Mouse (Mus musculus) lung, postnatal 0 days (tissue): ENCODE measurements around the gene Fank1. TPM values are rescaled to one million over a fixed set of nuclear protein-coding genes. Genes with fewer than 3 reads are reported as not detected.

Experiments
- ATAC-seq: fragments of 200-750 bp; cut with Nextera tagmentation; 2 replicates; pipeline ENCODE4 v1.8.0; 2017; ENCODE audit warnings: moderate library complexity
- DNase-seq: peaks from one replicate; pipeline ENCODE4 v3.0.0-alpha.2; 2016; ENCODE audit warnings: low spot score
- H3K27ac ChIP-seq: fragments of 300-500 bp; sonication (generic); 2 replicates; pipeline ENCODE4 v1.5.1; 2014; ENCODE audit warnings: antibody characterized with exemption, mild to moderate bottlenecking, low read length, mixed read lengths
- H3K27me3 ChIP-seq: fragments of 300-500 bp; sonication (generic); replicated peaks from 2 replicates; pipeline ENCODE4 v1.6.1; 2014; ENCODE audit warnings: low read length, mixed read lengths; ENCODE audit not compliant: insufficient read depth
- H3K36me3 ChIP-seq: fragments of 300-500 bp; sonication (generic); 2 replicates; pipeline ENCODE4 v1.6.1; 2014; ENCODE audit warnings: low read length, mixed read lengths; ENCODE audit not compliant: insufficient read depth
- H3K4me1 ChIP-seq: fragments of 300-500 bp; sonication (generic); 2 replicates; pipeline ENCODE4 v1.6.1; 2014; ENCODE audit warnings: antibody characterized with exemption, low read depth, low read length, mixed read lengths; ENCODE audit not compliant: insufficient read depth
- H3K4me2 ChIP-seq: fragments of 300-500 bp; sonication (generic); replicated peaks from 2 replicates; pipeline ENCODE4 v1.6.1; 2014; ENCODE audit warnings: low read depth, mild to moderate bottlenecking, low read length, moderate library complexity, mixed read lengths
- H3K4me3 ChIP-seq: fragments of 300-500 bp; sonication (generic); 2 replicates; pipeline ENCODE4 v1.5.1; 2014; ENCODE audit warnings: low read depth, low read length
- H3K9ac ChIP-seq: fragments of 300-500 bp; sonication (generic); replicated peaks from 2 replicates; pipeline ENCODE4 v1.6.1; 2014; ENCODE audit warnings: low read depth, mild to moderate bottlenecking
- H3K9me3 ChIP-seq: fragments of 300-500 bp; sonication (generic); 2 replicates; pipeline ENCODE4 v1.6.1; 2016; ENCODE audit warnings: low read length, mixed read lengths
- CTCF ChIP-seq: IDR thresholded peaks from 2 replicates; pipeline ENCODE4 v1.5.1; 2016; ENCODE audit warnings: antibody characterized with exemption, mild to moderate bottlenecking
- EP300 ChIP-seq: IDR thresholded peaks from 2 replicates; pipeline ENCODE4 v1.6.1; 2016; ENCODE audit warnings: antibody characterized with exemption, mild to moderate bottlenecking, control low read depth
- WGBS: fragments of 180-500 bp; shearing (Covaris S2); extraction: QIAGEN DNeasy Blood & Tissue Kit; methylation state at CpG from one replicate; pipeline ENCODE4 v1.1.7; 2014; 5-methylcytosine and 5-hydroxymethylcytosine counted together
- polyA plus RNA-seq: library from polyadenylated mRNA; unstranded; fragments of >200 nt; fragmentation: Nextera tagmentation; extraction: Ambion mirVana; gene quantifications from 2 replicates; pipeline ENCODE4 v1.2.1, GENCODE M21; 2015

Fank1 gene
- polyA plus RNA-seq, 1 experiment from 2014 or later = 6.8 TPM

DNA sequence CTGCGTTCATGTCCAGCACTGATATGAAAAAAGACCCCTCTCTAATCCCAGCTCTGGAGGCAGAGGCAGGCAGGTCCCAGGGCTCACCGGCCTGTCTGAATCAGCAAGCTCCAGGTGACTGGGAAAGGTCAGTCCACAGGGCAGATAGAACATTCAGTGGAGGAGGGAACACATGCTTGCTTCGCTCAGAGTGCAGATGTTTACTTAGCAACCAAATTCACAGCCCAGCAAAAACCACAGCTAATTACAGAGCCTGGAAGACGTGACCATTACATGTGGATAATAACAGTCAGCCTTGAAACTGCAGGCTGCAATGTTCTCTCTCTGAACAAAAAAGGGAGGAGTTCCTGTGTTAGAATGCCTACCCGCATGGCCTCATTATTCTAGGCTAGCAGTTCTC is 26.0 kb upstream of the Fank1 start:
- ATAC-seq (peak; percentile 48; the same call in 1 of the 2 replicates), DNase-seq (peak; percentile 11)
- H3K9me3 ChIP-seq = no peaks in the 10 kb centered on the region
- WGBS = 45% methylated on average over 5 of the region's 5 CpGs
- H3K27me3 ChIP-seq = no peaks in the 10 kb centered on the region
- no peak overlapping the region for H3K4me2 ChIP-seq
- no peak overlapping the region for H3K4me3 ChIP-seq
- no peaks in the 10 kb centered on the region for H3K36me3 ChIP-seq
- peak overlapping the region; percentile 27; the same call in 1 of the 2 replicates for H3K27ac ChIP-seq
- no peak overlapping the region for H3K9ac ChIP-seq
- no peak for TF ChIP-seq EP300
- TF ChIP-seq CTCF = no peak
- 0 out of 2 replicates have a peak, but pooled peaks cover 3% of the 10 kb centered on the region for H3K4me1 ChIP-seq

- Histone ChIP-seq H3K4me1 (0 out of 2 replicates have a peak, but pooled peaks cover 3% of the 10 kb centered on the region), H3K27ac (no peak overlapping the region), H3K27me3 (no peaks in the 10 kb centered on the region), H3K36me3 (no peaks in the 10 kb centered on the region), H3K4me3 (no peak overlapping the region), H3K9me3 (no peaks in the 10 kb centered on the region), H3K4me2 (no peak overlapping the region), H3K9ac (no peak overlapping the region)
- 55% methylated on average over 5 of the region's 5 CpGs for WGBS
- TF ChIP-seq EP300 (no peak), CTCF (no peak)
- ATAC-seq (peak; percentile 84), DNase-seq (peak; percentile 72)
These were observed 25.5 kb upstream of the Fank1 start for GRCm38 (mm10) chr7:133751163-133751562.

GRCm38 (mm10) chr7:133757961-133758455 is 18.7 kb upstream of the Fank1 start:
- ATAC-seq = no peak
- 60% methylated on average over 5 of the region's 5 CpGs for WGBS
- TF ChIP-seq CTCF = no peak
- TF ChIP-seq EP300 = no peak

DNA sequence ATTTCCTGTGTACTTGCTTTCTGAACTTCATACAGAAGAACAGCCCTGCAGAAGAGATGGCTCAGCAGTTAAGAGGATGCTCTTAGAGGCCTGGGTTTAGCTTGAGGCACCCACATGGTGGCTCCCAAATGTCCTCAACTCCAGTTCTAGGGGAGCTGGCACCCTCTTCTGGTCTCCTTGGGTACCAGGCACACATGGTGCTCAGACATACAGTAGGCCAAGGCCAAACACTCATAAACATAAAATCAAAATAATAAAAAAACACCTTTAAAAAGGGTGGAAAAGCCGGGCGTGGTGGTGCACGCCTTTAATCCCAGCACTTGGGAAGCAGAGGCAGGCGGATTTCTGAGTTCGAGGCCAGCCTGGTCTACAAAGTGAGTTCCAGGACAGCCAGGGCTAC is 17.9 kb upstream of the Fank1 start:
- no peak for TF ChIP-seq EP300
- TF ChIP-seq CTCF = peak; percentile 18; the same call in 1 of the 2 replicates
- 94% methylated on average over 3 of the region's 5 CpGs for WGBS
- Histone ChIP-seq H3K36me3 (no peaks in the 10 kb centered on the region), H3K4me2 (no peak overlapping the region), H3K4me1 (no peaks in the 10 kb centered on the region), H3K4me3 (no peak overlapping the region), H3K9ac (no peak overlapping the region), H3K27ac (no peak overlapping the region), H3K27me3 (no peaks in the 10 kb centered on the region), H3K9me3 (no peaks in the 10 kb centered on the region)
- ATAC-seq (no peak), DNase-seq (no peak)

More at GRCm38 (mm10) chr7:133757961-133758455, 18.7 kb upstream of the Fank1 start:
- H3K9ac ChIP-seq = no peak overlapping the region
- no peak overlapping the region for H3K27ac ChIP-seq
- H3K9me3 ChIP-seq = no peaks in the 10 kb centered on the region
- no peaks in the 10 kb centered on the region for H3K27me3 ChIP-seq
- H3K4me3 ChIP-seq = no peak overlapping the region
- H3K4me2 ChIP-seq = no peak overlapping the region
- H3K36me3 ChIP-seq = no peaks in the 10 kb centered on the region
- H3K4me1 ChIP-seq = no peaks in the 10 kb centered on the region
- no peak for DNase-seq

DNA sequence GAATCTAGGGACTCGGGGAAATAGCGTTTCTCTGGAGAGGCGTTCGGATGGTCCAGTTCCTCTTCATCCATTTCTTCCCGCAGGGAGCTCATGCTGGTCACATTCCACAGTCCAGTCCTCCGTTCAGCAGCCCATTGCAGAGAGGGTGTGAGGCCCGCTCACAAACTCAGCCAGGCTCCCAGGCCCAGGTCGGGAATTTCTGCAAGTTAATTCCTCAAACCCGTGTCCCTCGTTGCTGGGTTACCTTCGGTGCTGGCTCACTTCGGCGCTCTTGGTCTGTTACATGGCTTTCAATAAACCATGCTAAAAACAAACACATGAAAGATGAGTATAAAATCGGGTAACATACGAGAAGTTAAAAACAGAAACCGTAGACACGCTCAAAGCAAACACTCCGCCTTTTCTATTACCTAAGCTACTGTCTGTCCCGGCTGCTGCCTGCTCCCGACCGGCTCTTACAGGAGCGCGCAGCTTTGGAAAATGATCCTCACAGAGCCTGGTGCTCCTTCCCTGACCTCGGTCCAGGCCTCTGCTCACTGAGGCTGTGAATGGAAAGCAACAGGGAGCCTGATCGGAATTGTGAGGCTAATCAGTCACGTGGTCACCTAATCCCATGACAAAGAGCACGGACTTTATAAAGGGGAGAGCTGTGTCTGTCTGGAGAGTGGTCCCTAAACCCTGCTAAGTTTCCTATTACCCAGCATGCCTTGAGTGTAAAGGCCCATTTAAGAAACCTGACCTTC is 16.9 kb upstream of the Fank1 start:
- no peak overlapping the region for H3K9ac ChIP-seq
- H3K4me3 ChIP-seq = no peak overlapping the region
- H3K36me3 ChIP-seq = no peaks in the 10 kb centered on the region
- H3K27ac ChIP-seq = no peak overlapping the region
- 37% methylated on average over 27 of the region's 27 CpGs for WGBS
- H3K27me3 ChIP-seq = no peaks in the 10 kb centered on the region
- no peak for TF ChIP-seq CTCF
- no peak for TF ChIP-seq EP300
- H3K4me2 ChIP-seq = 0 out of 2 replicates have a peak overlapping the region, but pooled peaks have one; percentile 6
- no peak for ATAC-seq
- H3K4me1 ChIP-seq = no peaks in the 10 kb centered on the region
- no peaks in the 10 kb centered on the region for H3K9me3 ChIP-seq
- no peak for DNase-seq

DNA sequence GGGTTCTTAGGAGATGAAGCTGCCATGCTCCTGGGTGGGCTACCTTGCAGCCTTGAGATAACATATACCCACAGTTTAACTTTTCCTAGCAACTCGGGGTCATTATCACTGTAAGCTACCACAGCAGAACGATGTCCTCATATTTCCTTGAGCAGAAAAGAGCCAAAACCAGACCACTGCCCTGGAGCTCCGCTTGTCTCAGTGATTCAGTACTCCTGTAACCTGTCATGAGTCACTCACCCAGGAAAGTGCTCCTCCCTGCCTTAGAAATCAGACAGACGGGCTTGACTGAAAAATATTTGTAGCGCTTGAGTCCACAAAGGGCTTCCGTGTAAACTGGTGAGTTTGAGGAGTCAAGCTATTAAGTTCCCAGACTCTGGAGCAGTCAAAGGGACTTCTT is 14.0 kb upstream of the Fank1 start:
- 71% methylated on average over 6 of the region's 6 CpGs for WGBS
- Histone ChIP-seq H3K4me1 (no peaks in the 10 kb centered on the region), H3K27ac (no peak overlapping the region), H3K36me3 (no peaks in the 10 kb centered on the region), H3K9ac (no peak overlapping the region), H3K4me3 (no peak overlapping the region), H3K27me3 (no peaks in the 10 kb centered on the region), H3K9me3 (no peaks in the 10 kb centered on the region), H3K4me2 (no peak overlapping the region)
- DNase-seq (no peak), ATAC-seq (no peak)
- TF ChIP-seq CTCF = no peak
- TF ChIP-seq EP300 = no peak
